Mouse (Mus musculus) right cerebral cortex, postnatal 25 days (tissue): ENCODE data around the gene Cyp21a1.
"Not testable (repeated sequence)": the region's sequence is repeated elsewhere in the genome, so short reads cannot be mapped to it uniquely, and the experiment has no call there.

Source experiments
- DNase-seq: peaks from one replicate; pipeline ENCODE4 v3.0.0; 2022

Gene Cyp21a1

DNA sequence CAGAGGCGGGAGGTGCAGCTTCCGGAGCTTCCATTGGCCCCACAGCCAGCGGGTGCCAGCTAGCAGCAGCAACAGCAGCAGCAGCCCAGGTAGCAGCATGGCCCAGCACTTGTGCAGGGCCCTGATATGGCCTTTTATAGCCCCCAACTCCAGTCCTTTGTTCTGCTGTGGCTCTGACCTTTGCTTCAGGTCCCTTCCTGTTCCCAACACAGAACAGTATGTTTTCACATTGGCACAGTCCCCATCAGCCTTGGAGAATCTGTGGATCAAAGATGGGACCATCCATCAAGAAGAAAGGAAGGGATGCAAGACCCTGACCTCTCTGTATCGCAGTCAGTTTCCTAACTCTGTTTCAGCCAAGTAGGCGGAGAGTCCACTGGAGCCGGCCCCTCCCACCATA, at the start of gene Cyp21a1:
Cyp21a1 (minus strand) TSS at position 261 of the 400 bp plus-strand sequence.
- not testable (repeated sequence) for DNase-seq

GRCm38 (mm10) chr17:34853511-34853910, 49.1 kb upstream of the Cyp21a1 start:
- no peak for DNase-seq

DNA sequence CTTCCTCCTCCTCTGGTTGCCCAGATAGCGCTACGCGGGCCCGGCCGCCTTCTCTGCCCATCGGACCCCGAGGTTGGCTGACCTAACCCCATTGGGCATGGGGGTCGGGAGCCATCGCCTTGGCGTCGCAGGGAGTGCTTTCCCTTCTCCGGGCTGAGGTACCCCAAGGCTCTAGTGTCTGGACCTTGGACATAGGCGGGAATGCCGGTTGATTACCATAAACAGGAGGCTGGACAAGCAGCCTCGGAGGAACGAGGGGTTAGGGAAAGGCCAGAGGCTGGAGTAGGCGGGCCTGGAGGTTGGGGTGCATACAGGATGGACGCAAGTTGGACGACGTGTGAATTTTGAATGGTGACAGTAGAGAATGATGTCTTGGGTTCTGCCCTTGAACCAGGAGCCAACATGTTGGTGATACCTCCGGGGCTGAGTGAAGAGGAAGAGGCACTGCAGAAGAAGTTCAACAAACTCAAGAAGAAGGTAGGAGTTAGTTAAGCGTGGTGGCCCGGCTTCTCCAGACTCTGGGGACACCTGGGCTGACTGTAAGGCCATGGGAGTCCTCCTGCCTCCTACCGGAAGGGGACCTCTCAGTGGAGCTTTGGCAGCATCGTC, 46.3 kb upstream of the Cyp21a1 start:
- no peak for DNase-seq

GRCm38 (mm10) chr17:34849722-34850516, 45.6 kb upstream of the Cyp21a1 start, which contains the start of the genes Skiv2l and Nelfe:
Gene Skiv2l, minus strand, starts transcription at chr17:34850210.
Gene Nelfe, plus strand, starts transcription at chr17:34850391.
- DNase-seq = peak; percentile 98

DNA sequence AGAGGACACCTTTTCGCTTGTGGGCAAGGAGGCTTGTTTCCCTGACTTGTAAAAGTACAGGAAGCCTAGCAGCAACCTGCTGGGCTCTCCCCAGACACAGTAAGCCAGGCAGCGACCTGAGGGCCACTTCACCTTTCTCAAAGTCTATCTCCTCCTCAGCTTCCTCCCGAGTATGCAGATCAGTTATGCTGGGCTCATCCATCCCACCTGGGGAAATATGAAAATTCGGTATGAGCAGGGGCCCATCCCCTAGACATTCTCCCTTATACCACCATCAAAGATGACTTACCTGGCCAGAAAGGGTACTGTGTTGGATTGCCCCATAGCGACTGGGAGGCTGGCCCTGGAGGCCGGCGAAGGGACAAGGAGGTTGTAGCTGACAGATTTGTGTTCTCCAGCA, 43.3 kb upstream of the Cyp21a1 start:
- no peak for DNase-seq

- no peak for DNase-seq
These were observed 42.8 kb upstream of the Cyp21a1 start for GRCm38 (mm10) chr17:34847192-34847591.

DNA sequence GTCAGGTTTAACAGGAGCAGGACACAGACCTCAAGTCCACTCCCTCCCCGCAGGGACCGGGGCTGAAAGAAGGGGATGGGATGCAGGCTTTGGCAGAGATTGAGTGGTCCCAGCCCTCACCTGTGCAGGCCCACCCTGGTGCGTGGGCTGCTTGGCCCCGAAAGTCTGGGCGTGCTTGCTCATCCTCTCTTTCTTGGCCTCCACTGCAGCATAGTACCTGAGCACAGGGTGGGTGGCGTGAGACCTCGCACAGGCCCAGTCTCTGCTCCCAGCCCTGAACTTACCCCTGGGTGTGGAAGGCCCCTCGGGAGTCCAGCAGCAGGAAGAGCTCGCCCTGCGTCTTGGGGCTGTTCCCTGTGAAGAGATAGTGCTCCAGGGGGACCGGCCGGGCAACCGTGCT, 40.5 kb upstream of the Cyp21a1 start:
- DNase-seq = no peak

- no peak for DNase-seq
These were observed 36.5 kb upstream of the Cyp21a1 start for GRCm38 (mm10) chr17:34840736-34841307.

GRCm38 (mm10) chr17:34838785-34839184, 34.4 kb upstream of the Cyp21a1 start:
- no peak for DNase-seq

DNA sequence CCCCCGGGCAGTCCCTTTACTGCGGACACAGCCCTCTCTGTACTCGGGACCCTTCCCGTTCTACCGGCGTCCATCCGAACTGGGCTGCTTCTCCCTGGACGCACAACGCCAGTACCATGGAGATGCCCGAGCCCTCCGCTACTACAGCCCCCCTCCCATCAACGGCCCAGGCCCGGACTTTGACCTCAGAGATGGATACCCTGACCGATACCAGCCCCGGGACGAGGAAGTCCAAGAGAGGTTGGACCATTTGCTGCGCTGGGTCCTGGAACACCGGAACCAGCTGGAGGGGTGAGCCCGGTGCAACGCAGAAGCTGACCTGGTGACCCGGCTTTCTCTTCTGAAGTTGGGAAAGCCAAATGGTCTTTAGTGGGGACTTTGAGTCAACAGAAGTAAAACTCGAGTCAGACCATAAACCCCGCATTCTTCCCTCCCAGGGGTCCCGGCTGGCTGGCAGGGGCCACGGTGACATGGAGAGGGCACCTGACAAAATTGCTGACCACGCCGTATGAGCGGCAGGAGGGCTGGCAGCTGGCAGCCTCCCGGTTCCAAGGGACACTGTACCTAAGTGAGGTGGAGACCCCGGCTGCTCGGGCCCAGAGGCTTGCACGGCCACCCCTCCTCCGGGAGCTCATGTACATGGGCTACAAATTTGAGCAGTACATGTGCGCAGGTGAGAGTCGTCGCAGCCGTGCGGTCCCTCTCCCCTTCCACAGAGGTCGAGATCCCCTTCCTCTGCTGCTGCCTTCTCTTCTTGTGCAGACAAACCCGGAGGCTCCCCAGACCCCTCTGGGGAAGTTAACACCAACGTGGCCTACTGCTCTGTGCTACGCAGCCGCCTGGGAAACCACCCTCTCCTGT, 33.3 kb upstream of the Cyp21a1 start:
- DNase-seq = no peak

DNA sequence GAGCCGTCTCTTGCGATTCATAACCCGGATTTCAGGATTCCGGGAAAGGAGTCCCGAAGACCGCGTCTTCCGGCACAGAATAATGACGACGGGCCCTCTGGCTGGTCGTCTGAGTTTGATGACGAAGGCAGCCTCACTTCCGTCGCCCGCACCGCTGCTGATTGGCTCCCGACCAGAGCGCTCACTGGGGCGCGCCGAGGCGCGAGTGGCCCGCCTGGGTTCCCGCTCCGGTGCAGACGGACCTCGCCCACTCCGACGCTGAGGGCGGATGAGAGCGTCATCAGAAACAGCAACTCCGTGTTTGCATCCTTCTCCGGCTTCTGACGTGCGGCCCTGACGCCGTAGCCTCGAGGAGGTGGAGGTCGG, 32.5 kb upstream of the Cyp21a1 start, which contains the start of the genes Stk19 and Dxo:
Stk19 (minus strand) TSS at position 90 of the 366 bp plus-strand sequence.
Dxo (plus strand) TSS at position 164 of the 366 bp plus-strand sequence.
- DNase-seq = peak; percentile 98

DNA sequence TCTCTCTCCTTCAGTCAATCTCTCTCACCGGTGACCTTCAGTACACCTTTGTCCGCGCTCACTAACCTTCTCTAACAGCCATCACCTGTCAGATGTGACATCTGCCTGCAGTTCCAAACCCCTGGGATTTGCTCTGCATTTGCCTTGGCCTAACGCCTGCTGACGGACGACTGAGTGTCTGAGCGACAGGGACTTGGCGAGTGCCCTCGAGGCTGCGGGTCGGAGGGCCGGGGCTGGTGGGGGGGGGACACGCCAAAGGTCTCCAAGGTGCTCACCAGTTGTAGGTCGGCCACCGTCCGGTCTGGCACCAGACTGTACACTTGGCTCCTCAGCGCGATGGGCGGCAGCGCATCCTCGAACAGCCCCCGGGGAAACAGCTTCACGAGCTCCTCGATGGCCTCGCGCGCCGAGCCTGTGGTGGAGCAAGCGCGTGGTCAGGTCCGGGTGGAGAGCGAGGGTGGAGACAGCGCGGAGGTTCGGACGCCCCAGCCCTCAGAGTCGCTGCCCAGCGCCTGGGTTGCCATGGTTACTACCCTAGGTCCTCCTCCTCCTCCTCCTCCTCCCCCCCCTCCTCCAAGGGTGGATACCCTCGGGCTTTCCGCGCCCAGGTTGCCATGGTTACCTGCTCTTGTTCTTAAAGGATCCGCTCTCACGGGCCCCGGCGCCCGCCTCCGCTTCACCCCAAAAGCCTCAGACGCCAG, 31.9 kb upstream of the Cyp21a1 start:
- no peak for DNase-seq

DNA sequence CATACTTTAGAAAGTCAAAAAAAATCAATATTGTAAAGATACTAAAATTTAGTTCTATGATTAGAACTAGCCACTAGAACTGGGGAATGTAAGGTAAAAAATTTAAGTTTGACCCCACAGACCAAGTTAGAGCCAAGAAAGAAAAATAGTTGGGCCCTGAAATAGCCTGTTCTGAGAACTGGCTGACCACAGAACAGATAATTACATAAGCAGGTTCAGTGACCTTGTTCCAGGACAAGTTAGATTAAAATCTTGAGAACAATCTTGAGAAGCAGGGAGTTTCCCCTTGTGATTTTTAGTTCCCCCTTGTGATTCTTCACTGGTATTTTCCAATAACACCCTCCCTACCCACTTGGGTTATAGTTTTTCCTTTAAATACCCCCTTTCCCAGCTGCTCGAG, 26.4 kb upstream of the Cyp21a1 start:
- not testable (repeated sequence) for DNase-seq

GRCm38 (mm10) chr17:34814818-34815370, 10.5 kb upstream of the Cyp21a1 start:
- no peak for DNase-seq

GRCm38 (mm10) chr17:34813747-34814146, 9.4 kb upstream of the Cyp21a1 start:
- peak; percentile 26 for DNase-seq

DNA sequence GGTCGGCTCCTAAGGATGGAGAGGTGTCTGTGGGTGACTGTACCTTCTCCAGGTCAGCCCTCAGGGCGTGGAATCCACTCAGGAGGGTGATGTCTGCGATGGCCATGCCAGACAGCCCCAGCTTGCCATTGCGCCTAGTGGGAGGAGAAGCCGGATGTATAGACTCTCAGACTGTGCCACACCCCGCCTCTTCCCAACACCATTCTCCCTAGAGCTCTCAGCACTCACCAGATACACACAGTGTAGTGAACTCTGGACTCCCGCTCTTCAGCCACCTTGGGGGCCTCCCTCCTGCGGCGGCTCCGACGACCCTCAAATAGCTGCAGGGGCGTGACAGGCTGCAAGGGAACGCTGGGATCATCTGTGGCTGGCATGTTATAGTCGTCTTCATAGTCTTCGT, 6.9 kb upstream of the Cyp21a1 start:
- no peak for DNase-seq

DNA sequence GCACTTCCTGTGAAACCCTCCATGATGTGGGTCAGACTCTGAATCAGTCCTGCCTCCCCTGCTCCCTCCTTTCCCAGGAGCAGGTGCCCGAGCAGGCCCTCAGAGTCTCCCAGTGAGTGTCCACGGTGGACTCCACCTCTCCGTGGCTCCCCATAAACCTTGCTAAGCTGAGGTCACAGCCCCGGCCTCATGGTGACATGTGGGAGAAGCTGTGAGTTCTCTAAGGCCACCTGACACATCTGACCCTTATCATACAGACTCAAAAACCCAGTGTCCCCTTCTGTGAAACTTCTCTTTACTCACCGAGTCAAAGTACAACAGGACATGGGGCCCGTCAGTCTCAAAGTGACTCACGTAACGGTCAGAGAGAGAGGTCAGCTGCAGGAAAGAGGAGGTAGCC, 6.5 kb upstream of the Cyp21a1 start:
- DNase-seq = not testable (repeated sequence)

GRCm38 (mm10) chr17:34810411-34810810, 6.0 kb upstream of the Cyp21a1 start:
- not testable (repeated sequence) for DNase-seq

DNA sequence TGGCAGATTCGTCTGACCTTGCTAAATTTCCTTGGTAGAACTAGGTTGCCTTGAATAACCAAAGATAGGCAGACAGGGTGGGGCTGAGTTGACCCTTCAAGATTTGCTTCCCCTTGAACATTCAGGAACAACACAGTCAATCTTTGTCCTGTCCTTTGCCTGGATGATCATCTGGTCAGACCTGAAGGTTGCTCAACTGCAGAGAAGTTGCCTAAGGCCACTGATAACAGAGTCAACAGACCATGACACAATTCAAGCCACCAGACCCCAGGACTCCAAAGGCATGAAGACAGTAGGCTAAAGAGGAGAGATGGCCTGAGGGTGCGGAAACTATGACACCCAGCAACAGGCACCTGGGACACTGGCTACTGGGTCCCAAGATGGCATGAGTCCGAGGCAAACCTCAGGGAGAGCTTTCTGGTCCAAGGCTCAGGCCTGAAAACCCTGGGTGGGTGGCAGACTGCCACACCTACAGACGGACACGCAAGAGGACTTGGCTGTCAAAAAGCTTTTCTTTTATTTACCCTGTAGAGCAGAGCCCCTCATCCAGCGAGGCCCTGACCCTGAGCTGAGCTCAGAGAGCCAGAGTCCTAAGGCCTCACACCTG, 4.3 kb upstream of the Cyp21a1 start:
- DNase-seq = no peak

GRCm38 (mm10) chr17:34807176-34807575, 2.8 kb upstream of the Cyp21a1 start:
- DNase-seq = no peak

GRCm38 (mm10) chr17:34804871-34805562, 656 bp upstream of the Cyp21a1 start:
- no peak for DNase-seq
